Mouse (Mus musculus): ENCODE measurements around the gene Gm42688.

DNA sequence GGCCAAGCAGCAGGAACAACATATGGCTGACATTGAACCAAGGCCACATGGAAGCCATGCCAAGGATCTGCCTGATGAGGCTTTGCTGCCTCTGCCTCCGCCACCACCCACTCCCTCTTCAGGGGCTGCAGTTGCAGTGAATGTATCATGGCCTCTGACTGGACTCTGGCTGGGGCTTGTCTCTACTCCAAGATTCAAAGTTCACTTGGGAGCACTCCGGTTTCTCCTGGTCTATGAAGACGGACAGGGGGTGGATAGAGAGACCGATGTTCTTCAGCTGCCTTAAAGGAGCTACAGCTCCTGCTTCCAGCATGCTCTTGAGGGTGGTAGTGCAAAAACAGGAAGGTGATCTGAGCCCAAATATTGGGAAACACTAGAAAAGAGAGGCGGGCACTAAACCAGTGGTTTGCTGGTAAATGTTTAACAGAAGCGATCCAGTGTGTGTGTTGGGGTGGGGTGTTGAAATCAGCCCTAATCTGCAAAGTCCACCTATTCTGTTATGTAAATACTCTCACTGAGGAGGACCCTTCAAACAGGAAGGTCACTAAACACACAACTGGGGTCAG lies 30.1 kb downstream of the Gm42688 start:
- TF ChIP-seq CTCF (IDR thresholded peaks at IDR 0.05; ENCODE audit: borderline replicate concordance, insufficient read depth, low read length) (no peak), POLR2A (IDR thresholded peaks at IDR 0.05; ENCODE audit: low read depth, low read length) (peak; percentile 27; the same call in 1 of the 2 replicates)
